Mouse (Mus musculus): Measurements from ENCODE around the gene Smad3.

DNA sequence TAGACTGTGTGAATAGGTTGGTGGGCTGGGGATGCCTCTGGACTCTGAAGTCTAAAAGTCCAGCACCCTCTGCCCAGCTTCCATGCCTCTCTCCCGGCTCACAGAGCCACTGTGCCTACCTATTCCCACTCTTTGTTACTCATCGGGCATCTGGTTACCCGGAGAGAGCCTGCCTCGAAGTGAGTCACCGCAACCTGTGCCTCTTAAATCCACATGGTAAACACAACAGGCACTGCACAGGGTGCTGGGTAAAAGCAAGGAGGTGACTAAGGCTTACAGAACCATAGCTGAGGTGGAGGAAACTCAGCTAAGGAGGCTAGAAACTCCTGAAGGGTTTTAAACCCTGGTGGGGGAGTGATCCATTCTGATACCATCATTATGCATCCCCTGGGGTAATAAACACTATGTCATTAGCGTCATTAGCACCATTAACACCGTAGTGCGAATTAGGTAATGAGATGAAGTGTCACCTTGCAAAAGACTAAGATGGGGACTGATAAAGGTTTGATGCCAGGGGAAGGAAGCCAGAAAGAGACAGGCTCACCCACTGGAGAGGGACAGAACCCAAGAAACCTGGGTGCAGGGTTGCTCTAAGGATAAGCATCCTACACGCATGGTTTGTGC lies 38.9 kb downstream of the Smad3 start:
- TF ChIP-seq CTCF (conservative IDR thresholded peaks at IDR 0.05; ENCODE audit: insufficient read depth, insufficient read length, low read depth, low read length): no peak
- TF ChIP-seq POLR2A (IDR thresholded peaks at IDR 0.05; ENCODE audit: low read depth, low read length): no peak
